19 mouse cellular contexts compared by ENCODE assay signal in the genomic region with DNA sequence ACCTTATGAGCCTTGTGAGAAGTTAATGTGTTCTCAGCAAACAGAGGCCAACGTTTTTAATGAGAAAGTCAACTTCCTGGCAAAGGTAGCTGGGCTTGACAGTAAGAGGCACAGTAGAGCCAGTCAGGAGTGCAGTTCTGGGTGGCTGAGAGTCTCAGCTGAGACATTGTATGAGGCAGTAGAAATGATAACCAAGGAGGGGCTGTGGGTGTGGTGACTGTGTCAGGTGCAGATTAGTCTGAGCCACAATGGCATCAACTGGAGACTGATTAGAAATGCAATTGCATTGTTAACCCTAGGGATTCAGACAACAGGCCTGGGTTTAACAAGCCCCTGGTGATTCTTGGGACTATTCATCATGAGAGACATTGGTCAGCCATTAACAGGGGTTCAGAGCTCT.
DNase-seq lines count a peak whose midpoint lies in the region; ATAC-seq and TF ChIP-seq lines count a peak whose summit lies in the region.
"Had no signal": no experiment of that assay in that cellular context is flagged by ENCODE, and none has a peak within 500 bp of the region (broad histone marks: within the 10 kb centered on the region; RNA-seq: fewer than 3 reads in every experiment).

No protein-coding gene starts in this region.

- H3K4me3 ChIP-seq in hindbrain, embryonic 11.5 days (ENCODE audit: low read depth, low read length): no peak overlapping the region
- H3K4me3 ChIP-seq in hindbrain, embryonic 14.5 days (replicated peaks; ENCODE audit: low read length): no peak overlapping the region
- no peak overlapping the region for H3K4me3 ChIP-seq in liver, postnatal 0 days (ENCODE audit: low read depth, low read length)
- H3K4me3 ChIP-seq in kidney, embryonic 15.5 days (replicated peaks): no peak overlapping the region
- H3K4me3 ChIP-seq: gastrocnemius, adult 2 months; limb, embryonic 13.5 days; myocyte had no signal

- H3K36me3 ChIP-seq in hindbrain, embryonic 11.5 days (ENCODE audit: control insufficient read depth, insufficient read depth, low read length): no peaks in the 10 kb centered on the region
- H3K36me3 ChIP-seq in hindbrain, embryonic 14.5 days (replicated peaks; ENCODE audit: control insufficient read depth, insufficient read depth): no peaks in the 10 kb centered on the region
- H3K36me3 ChIP-seq in liver, postnatal 0 days (replicated peaks; ENCODE audit: insufficient read depth, low read length): no peaks in the 10 kb centered on the region
- no peaks in the 10 kb centered on the region for H3K36me3 ChIP-seq in kidney, embryonic 15.5 days
- H3K36me3 ChIP-seq: limb, embryonic 13.5 days had no signal

- H3K9me3 ChIP-seq in hindbrain, embryonic 11.5 days (ENCODE audit: control insufficient read depth, low read length): no peaks in the 10 kb centered on the region
- no peaks in the 10 kb centered on the region for H3K9me3 ChIP-seq in hindbrain, embryonic 14.5 days (ENCODE audit: control insufficient read depth, low read length)
- H3K9me3 ChIP-seq in liver, postnatal 0 days (ENCODE audit: low read length): no peaks in the 10 kb centered on the region
- H3K9me3 ChIP-seq in kidney, embryonic 15.5 days (replicated peaks): no peaks in the 10 kb centered on the region
- H3K9me3 ChIP-seq: limb, embryonic 13.5 days had no signal

- no peak overlapping the region for H3K4me2 ChIP-seq in hindbrain, embryonic 11.5 days (replicated peaks; ENCODE audit: low read depth, low read length)
- H3K4me2 ChIP-seq in hindbrain, embryonic 14.5 days (replicated peaks): no peak overlapping the region
- H3K4me2 ChIP-seq in liver, postnatal 0 days (ENCODE audit: low read depth, low read length): no peak overlapping the region
- H3K4me2 ChIP-seq in kidney, embryonic 15.5 days: no peak overlapping the region
- H3K4me2 ChIP-seq: limb, embryonic 13.5 days had no signal

- H3K27ac ChIP-seq in hindbrain, embryonic 11.5 days (ENCODE audit: low read depth, low read length): no peak overlapping the region
- H3K27ac ChIP-seq in hindbrain, embryonic 14.5 days: no peak overlapping the region
- H3K27ac ChIP-seq in liver, postnatal 0 days (ENCODE audit: low read depth): no peak overlapping the region
- no peak overlapping the region for H3K27ac ChIP-seq in kidney, embryonic 15.5 days
- H3K27ac ChIP-seq: gastrocnemius, adult 2 months; limb, embryonic 13.5 days; macrophage had no signal

- TF ChIP-seq EP300 in liver, postnatal 0 days (IDR thresholded peaks at IDR 0.05; ENCODE audit: low read depth): 0 out of 2 replicates have a peak, but pooled peaks have one; percentile 62

- H3K4me1 ChIP-seq in hindbrain, embryonic 11.5 days (replicated peaks; ENCODE audit: control insufficient read depth, insufficient read depth, low read length): no peaks in the 10 kb centered on the region
- no peaks in the 10 kb centered on the region for H3K4me1 ChIP-seq in hindbrain, embryonic 14.5 days (replicated peaks; ENCODE audit: control insufficient read depth, insufficient read depth, low read length)
- H3K4me1 ChIP-seq in liver, postnatal 0 days (ENCODE audit: insufficient read depth): 0 out of 2 replicates have a peak, but pooled peaks cover 6% of the 10 kb centered on the region
- no peaks in the 10 kb centered on the region for H3K4me1 ChIP-seq in kidney, embryonic 15.5 days
- H3K4me1 ChIP-seq: limb, embryonic 13.5 days had no signal

- no peaks in the 10 kb centered on the region for H3K27me3 ChIP-seq in hindbrain, embryonic 11.5 days (ENCODE audit: control insufficient read depth, insufficient read depth, low read length)
- H3K27me3 ChIP-seq in hindbrain, embryonic 14.5 days (ENCODE audit: control insufficient read depth, insufficient read depth, low read length): no peaks in the 10 kb centered on the region
- H3K27me3 ChIP-seq in liver, postnatal 0 days (ENCODE audit: insufficient read depth, low read length): no peaks in the 10 kb centered on the region
- no peaks in the 10 kb centered on the region for H3K27me3 ChIP-seq in kidney, embryonic 15.5 days
- H3K27me3 ChIP-seq: limb, embryonic 13.5 days had no signal

- no peak for TF ChIP-seq CTCF in liver, postnatal 0 days (IDR thresholded peaks at IDR 0.05; ENCODE audit: low read depth)

- peak; percentile 13 for DNase-seq in hindbrain, embryonic 11.5 days (ENCODE audit: low spot score)
- no peak for DNase-seq in hindbrain, embryonic 14.5 days (ENCODE audit: low spot score)
- DNase-seq in ZHBTc4 (ENCODE audit: low read depth, low spot score): peak; percentile 7
- DNase-seq in liver: peak; percentile 43
- no peak for DNase-seq in liver, postnatal 0 days
- no peak for DNase-seq in lung, adult 18-20 months
- DNase-seq: adrenal gland, adult 8-10 months; B cell, adult 2 months; cerebellum, adult 9-11 months; embryo, embryonic 11 days; gastrocnemius, adult 2 months; midbrain, embryonic 14.5 days; right cerebral cortex, postnatal 14 days; thymus, adult 2 months had no signal

- ATAC-seq in hindbrain, embryonic 11.5 days (ENCODE audit: low FRiP score): peak; percentile 74
- no peak for ATAC-seq in hindbrain, embryonic 14.5 days (ENCODE audit: low FRiP score)
- ATAC-seq in liver, postnatal 0 days: peak; percentile 77
- ATAC-seq in kidney, embryonic 15.5 days (replicated peaks; ENCODE audit: low FRiP score): no peak
- ATAC-seq: inflammation-experienced regulatory T-cells, adult 6 months had no signal

- 71% methylated on average over 1 of the region's 1 CpGs for WGBS in hindbrain, embryonic 11.5 days
- WGBS in hindbrain, embryonic 14.5 days: 54% methylated on average over 1 of the region's 1 CpGs
- 14% methylated on average over 1 of the region's 1 CpGs for WGBS in liver, postnatal 0 days (ENCODE audit: insufficient replicate concordance)
- WGBS in kidney, embryonic 15.5 days: 35% methylated on average over 1 of the region's 1 CpGs

- H3K9ac ChIP-seq in hindbrain, embryonic 11.5 days (ENCODE audit: low read depth, low read length): no peak overlapping the region
- no peak overlapping the region for H3K9ac ChIP-seq in hindbrain, embryonic 14.5 days
- H3K9ac ChIP-seq in liver, postnatal 0 days (replicated peaks): no peak overlapping the region
- H3K9ac ChIP-seq in kidney, embryonic 15.5 days: no peak overlapping the region
- H3K9ac ChIP-seq: limb, embryonic 13.5 days had no signal

Comparison
In these comparisons a context has a peak if more than half of its experiments do, and no peak if none do; other contexts are left out.
1. ATAC-seq: peak in hindbrain, embryonic 11.5 days (single experiment) and liver, postnatal 0 days (single experiment); none in hindbrain, embryonic 14.5 days (single experiment) and kidney, embryonic 15.5 days (single experiment).
2. DNase-seq: peak in hindbrain, embryonic 11.5 days (single experiment), ZHBTc4 (single experiment) and liver (single experiment); none in hindbrain, embryonic 14.5 days (single experiment), liver, postnatal 0 days (single experiment) and lung, adult 18-20 months (0 of 2).